Mouse (Mus musculus) right cerebral cortex, postnatal 14 days (tissue): ENCODE measurements around the gene 1190002N15Rik.

ENCODE experiments used
- DNase-seq: peaks from one replicate; pipeline ENCODE4 v3.0.0; 2022

1190002N15Rik gene

GRCm38 (mm10) chr9:94529146-94529746 is 8.6 kb downstream of the 1190002N15Rik start:
- no peak for DNase-seq

- DNase-seq, result no peak
Observed at GRCm38 (mm10) chr9:94526473-94526872, 11.4 kb downstream of the 1190002N15Rik start.

- no peak for DNase-seq
Observed at GRCm38 (mm10) chr9:94512246-94512645, 25.6 kb downstream of the 1190002N15Rik start.

GRCm38 (mm10) chr9:94511139-94511538 is 26.7 kb downstream of the 1190002N15Rik start:
- no peak for DNase-seq

GRCm38 (mm10) chr9:94506980-94507379 is 30.9 kb downstream of the 1190002N15Rik start:
- DNase-seq, result no peak

- no peak for DNase-seq
Observed at GRCm38 (mm10) chr9:94491467-94491866, 46.4 kb downstream of the 1190002N15Rik start.

GRCm38 (mm10) chr9:94487976-94488375 is 49.9 kb downstream of the 1190002N15Rik start:
- DNase-seq, result no peak

- DNase-seq, result no peak
Observed at GRCm38 (mm10) chr9:94483291-94483879, 54.5 kb downstream of the 1190002N15Rik start.

GRCm38 (mm10) chr9:94482215-94482975 is 55.5 kb downstream of the 1190002N15Rik start:
- DNase-seq, result peak; percentile 34

GRCm38 (mm10) chr9:94481057-94481456 is 56.8 kb downstream of the 1190002N15Rik start:
- DNase-seq, result no peak

- no peak for DNase-seq
Observed at GRCm38 (mm10) chr9:94479382-94479781, 58.5 kb downstream of the 1190002N15Rik start.

GRCm38 (mm10) chr9:94478954-94479353 is 58.9 kb downstream of the 1190002N15Rik start:
- DNase-seq, result no peak

- no peak for DNase-seq
Observed at GRCm38 (mm10) chr9:94475973-94476372, 61.9 kb downstream of the 1190002N15Rik start.

- no peak for DNase-seq
Observed at GRCm38 (mm10) chr9:94473898-94474297, 64.0 kb downstream of the 1190002N15Rik start.

GRCm38 (mm10) chr9:94472963-94473582 is 64.8 kb downstream of the 1190002N15Rik start:
- DNase-seq, result no peak

- no peak for DNase-seq
Observed at GRCm38 (mm10) chr9:94471485-94471884, 66.4 kb downstream of the 1190002N15Rik start.
